Mouse (Mus musculus) pancreas, adult 10 weeks (tissue): Measurements from ENCODE around the gene Ttf2. TPM values are rescaled to one million over a fixed set of nuclear protein-coding genes. Genes with fewer than 3 reads are reported as not detected.

Experiments
- polyA plus RNA-seq: library from polyadenylated mRNA; stranded (reverse); fragments of 350-450 nt; fragmentation: Illumina TruSeq; extraction: RNeasy Lipid Tissue Mini Kit (QIAGEN cat#74804); gene quantifications from one replicate; pipeline ENCODE4 v1.2.3, GENCODE M21; 2015; ENCODE audit warnings: low read depth, low replicate concordance; ENCODE audit not compliant: insufficient read depth

Ttf2 gene
- 0.57 TPM for polyA plus RNA-seq

DNA sequence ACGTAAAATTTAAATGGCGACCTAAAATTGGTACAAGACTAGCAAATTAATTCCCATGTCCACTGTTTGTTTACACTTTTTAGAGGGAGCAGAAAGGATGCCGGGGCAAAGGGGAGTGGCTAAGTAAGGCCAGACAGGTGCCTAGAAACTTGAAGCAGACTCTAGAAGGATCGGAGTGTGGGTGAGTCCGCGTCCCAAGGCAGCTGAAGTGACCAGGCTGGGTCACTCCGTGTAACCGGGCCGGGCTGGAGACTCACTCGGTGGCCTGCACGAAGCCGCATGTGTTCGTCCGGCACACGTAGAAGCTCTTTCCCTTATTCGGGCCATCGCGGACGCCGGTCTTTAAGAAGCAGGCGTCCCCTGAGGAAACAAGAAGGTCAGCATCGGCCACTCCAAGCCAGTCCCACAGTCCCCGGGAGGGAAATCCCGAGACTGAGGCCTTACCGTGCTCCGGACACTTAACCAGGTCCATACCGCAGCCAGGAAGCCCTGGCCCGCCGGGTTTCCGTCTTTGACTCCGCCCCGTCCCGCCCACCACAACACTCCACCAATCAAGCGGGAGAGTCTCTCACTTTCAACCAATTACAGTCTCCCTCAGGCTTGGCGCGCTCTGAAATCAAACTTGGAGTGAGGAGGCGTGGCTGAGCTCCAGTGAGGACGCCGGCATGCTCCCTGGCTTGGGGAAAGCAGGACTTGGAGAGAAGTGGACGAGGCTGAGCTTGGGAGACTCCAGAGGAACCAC, at the start of gene Ttf2:
Gene Ttf2 (minus strand): TSS at position 488 of the 742 bp plus-strand sequence.

GRCm38 (mm10) chr3:100921825-100922505, 47.5 kb downstream of the Ttf2 start, which contains the start of gene Trim45:
TSS of gene Trim45 (plus strand) at chr3:100922202.

Other genes with a start within 250 kb of the Ttf2 start
- gene Vtcn1, start 144.2 kb downstream of the Ttf2 start, polyA plus RNA-seq, result 1.0 TPM
- 0.61 TPM for gene Trim45, start 47.5 kb downstream of the Ttf2 start, polyA plus RNA-seq
- gene Cd101, start 59.9 kb upstream of the Ttf2 start, polyA plus RNA-seq, result not detected
- gene Ptgfrn, start 140.6 kb upstream of the Ttf2 start, polyA plus RNA-seq, result 9.0 TPM